Mouse (Mus musculus): Measurements from ENCODE around the gene P2ry12. TPM values are rescaled to one million over a fixed set of nuclear protein-coding genes. Genes with fewer than 3 reads are reported as not detected.

P2ry12 gene
- total and polyA plus RNA-seq, 3 experiments, result not detected

DNA sequence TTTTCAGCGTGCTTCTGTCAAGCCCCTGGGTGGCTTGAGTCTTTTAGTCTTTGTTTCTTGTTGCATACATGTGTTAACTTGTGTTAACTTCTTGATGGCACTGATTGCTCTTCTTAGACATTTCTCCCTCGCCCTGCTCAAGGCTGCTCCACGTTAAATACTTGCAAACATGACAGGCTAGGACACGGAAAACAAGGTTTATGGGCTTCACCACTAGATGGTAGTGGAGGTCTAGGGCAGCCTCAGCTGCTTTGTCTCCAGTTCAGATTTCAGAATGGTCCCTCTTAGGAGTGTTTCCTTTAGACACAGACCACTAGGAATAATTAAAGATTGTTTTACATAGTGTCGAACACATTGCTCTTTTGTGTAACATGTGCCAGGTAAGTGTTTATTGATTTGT is 87.4 kb downstream of the P2ry12 start:
- H3K9ac ChIP-seq (ENCODE audit: control insufficient read depth, low read depth, low read length, poor library complexity, severe bottlenecking), result no peak overlapping the region
- H3K36me3 ChIP-seq (ENCODE audit: control insufficient read depth in 1 of 2, insufficient read depth in 2 of 2, low read length in 2 of 2), result no peaks in the 10 kb centered on the region
- H3K9me3 ChIP-seq (replicated peaks; ENCODE audit: insufficient read depth, low read length), result no peaks in the 10 kb centered on the region
- peak; percentile 27 for DNase-seq (ENCODE audit: low read depth, low spot score)
- peak in 2 of 3 experiments; percentile 29 to 41; a peak in 3 of 6 replicates for TF ChIP-seq CTCF (IDR thresholded peaks at IDR 0.05 in 2 of 3, conservative IDR thresholded peaks at IDR 0.05 in 1 of 3; ENCODE audit: control insufficient read depth in 1 of 3, insufficient read depth in 1 of 3, low read depth in 2 of 3, low read length in 3 of 3, poor library complexity in 1 of 3, severe bottlenecking in 1 of 3)
- TF ChIP-seq TCF12 (IDR thresholded peaks at IDR 0.05; ENCODE audit: low read depth, low read length), result no peak
- peak; percentile 41 for TF ChIP-seq RAD21 (IDR thresholded peaks at IDR 0.05; ENCODE audit: low read depth, low read length)
- H3K4me1 ChIP-seq (ENCODE audit: control insufficient read depth in 1 of 2, insufficient read depth in 2 of 2, low read length in 2 of 2), result no peaks in the 10 kb centered on the region
- no peak overlapping the region for H3K4me3 ChIP-seq (ENCODE audit: control insufficient read depth in 1 of 2, insufficient read depth in 1 of 2, low read depth in 2 of 2, low read length in 2 of 2)
- H3K27ac ChIP-seq (ENCODE audit: control insufficient read depth, low read depth, low read length), result no peak overlapping the region
- peaks cover 0 to 3% of the 10 kb centered on the region in 2 experiments; a peak in 1 of 4 replicates for H3K27me3 ChIP-seq (ENCODE audit: control insufficient read depth in 1 of 2, insufficient read depth in 2 of 2, low read length in 2 of 2)
- H3K79me2 ChIP-seq (ENCODE audit: control insufficient read depth, insufficient read depth, low read length, poor library complexity), result no peaks in the 10 kb centered on the region

GRCm38 (mm10) chr3:59174426-59175154 is 88.1 kb downstream of the P2ry12 start:
- DNase-seq (ENCODE audit: low read depth, low spot score), result no peak

GRCm38 (mm10) chr3:59169921-59170627 is 92.6 kb downstream of the P2ry12 start:
- H3K9ac ChIP-seq (ENCODE audit: control insufficient read depth, low read depth, low read length, poor library complexity, severe bottlenecking), result no peak overlapping the region
- peaks cover 0 to 2% of the 10 kb centered on the region in 2 experiments; a peak in 1 of 4 replicates for H3K27me3 ChIP-seq (ENCODE audit: control insufficient read depth in 1 of 2, insufficient read depth in 2 of 2, low read length in 2 of 2)
- H3K9me3 ChIP-seq (replicated peaks; ENCODE audit: insufficient read depth, low read length), result no peaks in the 10 kb centered on the region
- H3K36me3 ChIP-seq (ENCODE audit: control insufficient read depth in 1 of 2, insufficient read depth in 2 of 2, low read length in 2 of 2), result no peaks in the 10 kb centered on the region
- H3K4me1 ChIP-seq (ENCODE audit: control insufficient read depth in 1 of 2, insufficient read depth in 2 of 2, low read length in 2 of 2), result no peaks in the 10 kb centered on the region
- no peak overlapping the region for H3K4me3 ChIP-seq (ENCODE audit: control insufficient read depth in 1 of 2, insufficient read depth in 1 of 2, low read depth in 2 of 2, low read length in 2 of 2)
- no peaks in the 10 kb centered on the region for H3K79me2 ChIP-seq (ENCODE audit: control insufficient read depth, insufficient read depth, low read length, poor library complexity)
- peak; percentile 33 for DNase-seq (ENCODE audit: low read depth, low spot score)
- no peak overlapping the region for H3K27ac ChIP-seq (ENCODE audit: control insufficient read depth, low read depth, low read length)
- TF ChIP-seq CTCF (IDR thresholded peaks at IDR 0.05 in 2 of 3, conservative IDR thresholded peaks at IDR 0.05 in 1 of 3; ENCODE audit: control insufficient read depth in 1 of 3, insufficient read depth in 1 of 3, low read depth in 2 of 3, low read length in 3 of 3, poor library complexity in 1 of 3, severe bottlenecking in 1 of 3) (no peak), GABPA (IDR thresholded peaks at IDR 0.05; ENCODE audit: low read depth, low read length) (no peak), POLR2AphosphoS2 (IDR thresholded peaks at IDR 0.05; ENCODE audit: low read length) (no peak), TCF12 (IDR thresholded peaks at IDR 0.05; ENCODE audit: low read depth, low read length) (no peak), NRF1 (IDR thresholded peaks at IDR 0.05; ENCODE audit: insufficient read depth, low read depth, low read length, poor library complexity, severe bottlenecking) (no peak), ZKSCAN1 (IDR thresholded peaks at IDR 0.05; ENCODE audit: low read depth, low read length) (no peak), BHLHE40 (IDR thresholded peaks at IDR 0.05; ENCODE audit: borderline replicate concordance, low read depth, low read length) (no peak), RAD21 (IDR thresholded peaks at IDR 0.05; ENCODE audit: low read depth, low read length) (no peak), SIN3A (IDR thresholded peaks at IDR 0.05; ENCODE audit: low read length) (no peak), MAFK (IDR thresholded peaks at IDR 0.05; ENCODE audit: borderline replicate concordance, low read depth, low read length) (no peak), MAX (IDR thresholded peaks at IDR 0.05; ENCODE audit: low read length) (no peak), USF2 (IDR thresholded peaks at IDR 0.05; ENCODE audit: borderline replicate concordance in 1 of 2, insufficient read depth in 1 of 2, low read depth in 1 of 2, low read length in 2 of 2) (no peak), CHD1 (IDR thresholded peaks at IDR 0.05; ENCODE audit: low read depth, low read length) (no peak)

More at GRCm38 (mm10) chr3:59174426-59175154, 88.1 kb downstream of the P2ry12 start:
- no peaks in the 10 kb centered on the region for H3K79me2 ChIP-seq (ENCODE audit: control insufficient read depth, insufficient read depth, low read length, poor library complexity)
- H3K27ac ChIP-seq (ENCODE audit: control insufficient read depth, low read depth, low read length), result no peak overlapping the region
- H3K4me1 ChIP-seq (ENCODE audit: control insufficient read depth in 1 of 2, insufficient read depth in 2 of 2, low read length in 2 of 2), result no peaks in the 10 kb centered on the region
- no peaks in the 10 kb centered on the region for H3K36me3 ChIP-seq (ENCODE audit: control insufficient read depth in 1 of 2, insufficient read depth in 2 of 2, low read length in 2 of 2)
- TF ChIP-seq CHD1 (IDR thresholded peaks at IDR 0.05; ENCODE audit: low read depth, low read length), result no peak
- TF ChIP-seq SIN3A (IDR thresholded peaks at IDR 0.05; ENCODE audit: low read length), result no peak
- no peak for TF ChIP-seq ZKSCAN1 (IDR thresholded peaks at IDR 0.05; ENCODE audit: low read depth, low read length)
- TF ChIP-seq TBP (IDR thresholded peaks at IDR 0.05; ENCODE audit: low read depth, low read length), result no peak
- no peak for TF ChIP-seq POLR2AphosphoS5 (IDR thresholded peaks at IDR 0.05; ENCODE audit: borderline replicate concordance, low read depth, low read length)
- TF ChIP-seq TCF12 (IDR thresholded peaks at IDR 0.05; ENCODE audit: low read depth, low read length), result no peak
- no peak for TF ChIP-seq ZC3H11A (IDR thresholded peaks at IDR 0.05; ENCODE audit: low read depth, low read length)
- no peak for TF ChIP-seq USF1 (IDR thresholded peaks at IDR 0.05; ENCODE audit: low read depth, low read length)
- no peak; a peak in 1 of 6 replicates for TF ChIP-seq CTCF (IDR thresholded peaks at IDR 0.05 in 2 of 3, conservative IDR thresholded peaks at IDR 0.05 in 1 of 3; ENCODE audit: control insufficient read depth in 1 of 3, insufficient read depth in 1 of 3, low read depth in 2 of 3, low read length in 3 of 3, poor library complexity in 1 of 3, severe bottlenecking in 1 of 3)
- H3K9me3 ChIP-seq (replicated peaks; ENCODE audit: insufficient read depth, low read length), result no peaks in the 10 kb centered on the region
- peaks cover 0 to 3% of the 10 kb centered on the region in 2 experiments; a peak in 1 of 4 replicates for H3K27me3 ChIP-seq (ENCODE audit: control insufficient read depth in 1 of 2, insufficient read depth in 2 of 2, low read length in 2 of 2)
- no peak overlapping the region for H3K4me3 ChIP-seq (ENCODE audit: control insufficient read depth in 1 of 2, insufficient read depth in 1 of 2, low read depth in 2 of 2, low read length in 2 of 2)
- H3K9ac ChIP-seq (ENCODE audit: control insufficient read depth, low read depth, low read length, poor library complexity, severe bottlenecking), result no peak overlapping the region
